Mouse (Mus musculus) stomach, postnatal 0 days (tissue): ENCODE measurements around the gene Ppp1r18.

Experiments used
- CTCF ChIP-seq: IDR thresholded peaks from 2 replicates; pipeline ENCODE4 v1.5.1; 2016; ENCODE audit warnings: antibody characterized with exemption, low read depth, mild to moderate bottlenecking, moderate library complexity
- EP300 ChIP-seq: optimal IDR thresholded peaks from 2 replicates; pipeline ENCODE3; 2016; ENCODE audit warnings: antibody characterized with exemption

- TF ChIP-seq EP300: no peak
- TF ChIP-seq CTCF: no peak
Observed at GRCm38 (mm10) chr17:35820111-35820510, 45.3 kb upstream of the Ppp1r18 start.
